Mouse (Mus musculus): ENCODE data around the gene Psmd7.

The Psmd7 gene

GRCm38 (mm10) chr8:107578132-107578531 lies 10.1 kb downstream of the Psmd7 start:
- 0 out of 2 replicates have a peak, but pooled peaks have one; percentile 1 for ATAC-seq (ENCODE audit: low TSS enrichment)

GRCm38 (mm10) chr8:107577640-107578039 lies 10.6 kb downstream of the Psmd7 start:
- ATAC-seq (ENCODE audit: low TSS enrichment), result no peak

GRCm38 (mm10) chr8:107576702-107577101 lies 11.6 kb downstream of the Psmd7 start:
- ATAC-seq (ENCODE audit: low TSS enrichment), result peak; percentile 71

GRCm38 (mm10) chr8:107574771-107575170 lies 13.5 kb downstream of the Psmd7 start:
- ATAC-seq (ENCODE audit: low TSS enrichment), result no peak

- ATAC-seq (ENCODE audit: low TSS enrichment), result peak; percentile 66; the same call in 1 of the 2 replicates
Measured at GRCm38 (mm10) chr8:107572497-107572896, 15.8 kb downstream of the Psmd7 start.

- no peak for ATAC-seq (ENCODE audit: low TSS enrichment)
Measured at GRCm38 (mm10) chr8:107571486-107572135, 16.7 kb downstream of the Psmd7 start.

- no peak for ATAC-seq (ENCODE audit: low TSS enrichment)
Measured at GRCm38 (mm10) chr8:107571046-107571445, 17.2 kb downstream of the Psmd7 start.

- no peak for ATAC-seq (ENCODE audit: low TSS enrichment)
Measured at GRCm38 (mm10) chr8:107562164-107562563, 26.1 kb downstream of the Psmd7 start.

- ATAC-seq (ENCODE audit: low TSS enrichment), result no peak
Measured at GRCm38 (mm10) chr8:107560820-107561536, 27.3 kb downstream of the Psmd7 start.

GRCm38 (mm10) chr8:107556511-107556936 lies 31.7 kb downstream of the Psmd7 start:
- ATAC-seq (ENCODE audit: low TSS enrichment), result peak; percentile 12; the same call in 1 of the 2 replicates

GRCm38 (mm10) chr8:107555231-107555630 lies 33.0 kb downstream of the Psmd7 start:
- ATAC-seq (ENCODE audit: low TSS enrichment), result no peak

- no peak for ATAC-seq (ENCODE audit: low TSS enrichment)
Measured at GRCm38 (mm10) chr8:107552234-107552633, 36.0 kb downstream of the Psmd7 start.

GRCm38 (mm10) chr8:107546817-107547216 lies 41.4 kb downstream of the Psmd7 start:
- no peak for ATAC-seq (ENCODE audit: low TSS enrichment)

GRCm38 (mm10) chr8:107546154-107546553 lies 42.1 kb downstream of the Psmd7 start:
- ATAC-seq (ENCODE audit: low TSS enrichment), result peak; percentile 84

GRCm38 (mm10) chr8:107545621-107546152 lies 42.6 kb downstream of the Psmd7 start:
- ATAC-seq (ENCODE audit: low TSS enrichment), result no peak

GRCm38 (mm10) chr8:107544651-107545174 lies 43.6 kb downstream of the Psmd7 start:
- peak; percentile 47 for ATAC-seq (ENCODE audit: low TSS enrichment)

GRCm38 (mm10) chr8:107544211-107544610 lies 44.1 kb downstream of the Psmd7 start:
- ATAC-seq (ENCODE audit: low TSS enrichment), result no peak

GRCm38 (mm10) chr8:107543714-107544113 lies 44.5 kb downstream of the Psmd7 start:
- ATAC-seq (ENCODE audit: low TSS enrichment), result no peak

- no peak for ATAC-seq (ENCODE audit: low TSS enrichment)
Measured at GRCm38 (mm10) chr8:107542151-107542550, 46.1 kb downstream of the Psmd7 start.

GRCm38 (mm10) chr8:107541369-107541768 lies 46.9 kb downstream of the Psmd7 start:
- 0 out of 2 replicates have a peak, but pooled peaks have one; percentile 26 for ATAC-seq (ENCODE audit: low TSS enrichment)

GRCm38 (mm10) chr8:107540623-107541022 lies 47.6 kb downstream of the Psmd7 start:
- ATAC-seq (ENCODE audit: low TSS enrichment), result no peak

GRCm38 (mm10) chr8:107537472-107537871 lies 50.8 kb downstream of the Psmd7 start:
- ATAC-seq (ENCODE audit: low TSS enrichment), result peak; percentile 42; the same call in 1 of the 2 replicates

Data from frontal cortex, adult (tissue).